Mouse (Mus musculus) granulocyte monocyte progenitor cell, adult 5-6 weeks (primary cell): ENCODE data around the gene Bmpr1b. TPM values are rescaled to one million over a fixed set of nuclear protein-coding genes. Genes with fewer than 3 reads are reported as not detected.

Experiments used
- total RNA-seq, 2 experiments: library from RNA; stranded (forward) in 1 of 2; stranded (reverse) in 1 of 2; fragments of 200-712, 200-1000 nt in 1 of 2; fragments of >200 nt in 1 of 2; fragmentation: Nextera tagmentation in 1 of 2; gene quantifications; 2 replicates each; pipeline ENCODE4 v1.2.3; 2014 to 2017

Gene Bmpr1b
- total RNA-seq, 2 experiments from 2014 or later = not detected

Other genes with a start within 250 kb of the Bmpr1b start
- 17.5 and 25.7 TPM in 2 replicates for gene Pdlim5, start 226.3 kb upstream of the Bmpr1b start, total RNA-seq (2014; fragmentation: Nextera tagmentation)
- 16.7 and 17.6 TPM in 2 replicates for gene Pdlim5, start 226.3 kb upstream of the Bmpr1b start, total RNA-seq (2017)